In genomic region chr19:28628416-28628815, GRCm38 (mm10) we compare ENCODE assay signal across 7 mouse cellular contexts. TPM values are rescaled to one million over a fixed set of nuclear protein-coding genes. Genes with fewer than 3 reads are reported as not detected.
DNase-seq lines count a peak whose midpoint lies in the region; ATAC-seq and TF ChIP-seq lines count a peak whose summit lies in the region.

No protein-coding gene starts in this region.

- no peak overlapping the region for H3K27ac ChIP-seq in heart, embryonic 15.5 days
- H3K27ac ChIP-seq in kidney, postnatal 0 days, result no peak overlapping the region

- peak; percentile 38 for TF ChIP-seq CTCF in E14TG2a.4 (conservative IDR thresholded peaks at IDR 0.05; ENCODE audit: low read length)
- TF ChIP-seq CTCF in kidney, postnatal 0 days (IDR thresholded peaks at IDR 0.05; ENCODE audit: low read depth), result peak; percentile 72

- H3K36me3 ChIP-seq in heart, embryonic 15.5 days, result no peaks in the 10 kb centered on the region
- no peaks in the 10 kb centered on the region for H3K36me3 ChIP-seq in E14TG2a.4 (ENCODE audit: insufficient read depth, low read length)
- no peaks in the 10 kb centered on the region for H3K36me3 ChIP-seq in kidney, postnatal 0 days (ENCODE audit: insufficient read depth, low read length)

- no peaks in the 10 kb centered on the region for H3K4me1 ChIP-seq in heart, embryonic 15.5 days (replicated peaks)
- H3K4me1 ChIP-seq in E14TG2a.4 (replicated peaks; ENCODE audit: low read depth, low read length), result peaks cover 21% of the 10 kb centered on the region
- no peaks in the 10 kb centered on the region for H3K4me1 ChIP-seq in kidney, postnatal 0 days (replicated peaks; ENCODE audit: insufficient read depth, low read length)

- intact Hi-C loops in heart, postnatal 25 days (cut with DNase I), result loop anchor here (10.0 kb wide), 1 partner anchor 464 kb away; no protein-coding TSS in a partner anchor

- no peak overlapping the region for H3K4me3 ChIP-seq in heart, embryonic 15.5 days
- no peak overlapping the region for H3K4me3 ChIP-seq in E14TG2a.4 (replicated peaks; ENCODE audit: low read length)
- no peak overlapping the region for H3K4me3 ChIP-seq in kidney, postnatal 0 days (replicated peaks; ENCODE audit: low read depth, low read length)

- ATAC-seq in heart, embryonic 15.5 days (replicated peaks; ENCODE audit: insufficient number of reproducible peaks, insufficient read depth, low FRiP score, low read depth), result no peak
- 0 out of 2 replicates have a peak, but pooled peaks have one; percentile 46 for ATAC-seq in kidney, postnatal 0 days (replicated peaks; ENCODE audit: low FRiP score, low read depth)
- no peak for ATAC-seq in megakaryocyte, adult 5-6 weeks (ENCODE audit: poor library complexity, severe bottlenecking)

- H3K9me3 ChIP-seq in heart, embryonic 15.5 days (replicated peaks), result no peaks in the 10 kb centered on the region
- no peaks in the 10 kb centered on the region for H3K9me3 ChIP-seq in E14TG2a.4 (ENCODE audit: low read length)
- no peaks in the 10 kb centered on the region for H3K9me3 ChIP-seq in kidney, postnatal 0 days (replicated peaks; ENCODE audit: low read length)

- no peaks in the 10 kb centered on the region for H3K27me3 ChIP-seq in heart, embryonic 15.5 days
- no peaks in the 10 kb centered on the region for H3K27me3 ChIP-seq in E14TG2a.4 (ENCODE audit: insufficient read depth, low read length)
- H3K27me3 ChIP-seq in kidney, postnatal 0 days (ENCODE audit: insufficient read depth, low read length), result no peaks in the 10 kb centered on the region

- peak overlapping the region; percentile 45 for H3K4me2 ChIP-seq in heart, embryonic 15.5 days
- no peak overlapping the region for H3K4me2 ChIP-seq in kidney, postnatal 0 days (ENCODE audit: low read length)

- 41% methylated on average over 8 of the region's 8 CpGs for WGBS in heart, embryonic 15.5 days
- 59% methylated on average over 8 of the region's 8 CpGs for WGBS in kidney, postnatal 0 days

- DNase-seq in heart, postnatal 25 days (ENCODE audit: low spot score), result no peak
- DNase-seq in brain, embryonic 18.5 days (ENCODE audit: low read depth, low spot score), result peak; percentile 66
- peak; percentile 74 for DNase-seq in kidney, postnatal 0 days (ENCODE audit: low spot score)
- peak; percentile 50 to 58 for DNase-seq in right cerebral cortex, adult 2 months (ENCODE audit: low spot score in 2 of 2)

- no peak overlapping the region for H3K9ac ChIP-seq in heart, embryonic 15.5 days
- no peak overlapping the region for H3K9ac ChIP-seq in kidney, postnatal 0 days (ENCODE audit: low read depth, low read length)

RNA-seq across cellular contexts. Expression of gene Glis3, which starts 51.5 kb away (rescaled TPM):
- 0.87 and 1.6 TPM in 2 replicates for polyA plus RNA-seq in heart, embryonic 15.5 days (2015; fragmentation: Nextera tagmentation; extraction: Ambion mirVana)
- total RNA-seq in heart, postnatal 25 days (2021), result 1 to 10 TPM; 1.6 TPM
- polyA plus RNA-seq in kidney, postnatal 0 days (2015; fragmentation: Nextera tagmentation; extraction: Ambion mirVana), result 6.0 and 7.1 TPM in 2 replicates
- total RNA-seq in megakaryocyte, adult 5-6 weeks (2015), result 1.2 and 2.4 TPM in 2 replicates
- 1.4 and 2.4 TPM in 2 replicates for total RNA-seq in megakaryocyte, adult 5-6 weeks (2017)
